Comparison of ENCODE assay signal across 21 mouse cellular contexts in the genomic region with DNA sequence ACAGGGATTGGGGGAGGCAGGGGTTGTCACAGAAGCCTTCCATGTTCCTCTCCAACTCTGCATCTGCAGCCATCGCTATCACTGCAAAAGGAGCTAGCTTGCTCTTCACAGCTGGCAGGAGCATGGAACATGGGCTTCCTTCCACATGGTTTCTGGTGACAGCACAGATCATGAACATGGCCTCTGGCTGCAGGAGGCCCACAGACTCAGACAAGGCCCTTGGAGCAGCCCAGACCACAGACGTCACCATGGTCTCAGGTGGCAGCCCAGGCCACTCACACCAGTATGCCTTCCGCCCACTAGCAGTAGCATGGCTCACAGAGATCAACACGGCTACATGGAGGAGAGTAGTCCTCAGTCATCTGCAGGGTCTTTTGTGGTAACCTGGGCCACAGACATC.
"Had no signal": no experiment of that assay in that cellular context is flagged by ENCODE, and none has a peak within 500 bp of the region (broad histone marks: within the 10 kb centered on the region; RNA-seq: fewer than 3 reads in every experiment).

No protein-coding gene starts in this region.

- H3K9ac ChIP-seq: liver, embryonic 15.5 days; liver, postnatal 0 days; lung, embryonic 15.5 days; midbrain, embryonic 13.5 days; midbrain, embryonic 15.5 days; neural tube, embryonic 13.5 days; neural tube, embryonic 15.5 days; stomach, embryonic 15.5 days had no signal

- H3K27me3 ChIP-seq: liver, embryonic 15.5 days; lung, embryonic 15.5 days; midbrain, embryonic 15.5 days; neural tube, embryonic 13.5 days; stomach, embryonic 15.5 days had no signal

- DNase-seq: liver, postnatal 0 days; lung, adult 2 months; lung, postnatal 4 days; retina, postnatal 1 day; right cerebral cortex, adult 18-20 months; right cerebral cortex, postnatal 25 days; right cerebral cortex, postnatal 4 days; thymus, adult 2 months; thymus, postnatal 25 days; thymus, postnatal 4 days had no signal

- H3K4me3 ChIP-seq: liver, embryonic 15.5 days; lung, embryonic 15.5 days; midbrain, embryonic 10.5 days; midbrain, embryonic 13.5 days; midbrain, embryonic 15.5 days; myocyte; neural tube, embryonic 13.5 days; neural tube, embryonic 15.5 days; stomach, embryonic 15.5 days had no signal

- ATAC-seq: liver, postnatal 0 days; lung, postnatal 0 days; midbrain, embryonic 13.5 days; midbrain, embryonic 15.5 days had no signal

- H3K27ac ChIP-seq: liver, embryonic 15.5 days; lung, embryonic 15.5 days; midbrain, embryonic 10.5 days; midbrain, embryonic 13.5 days; midbrain, embryonic 15.5 days; neural tube, embryonic 13.5 days; neural tube, embryonic 15.5 days; stomach, embryonic 15.5 days; stomach, postnatal 0 days had no signal

- H3K4me2 ChIP-seq: liver, embryonic 15.5 days; lung, embryonic 15.5 days; midbrain, embryonic 13.5 days; midbrain, embryonic 15.5 days; neural tube, embryonic 13.5 days; neural tube, embryonic 15.5 days; stomach, embryonic 15.5 days had no signal

- H3K36me3 ChIP-seq: liver, embryonic 15.5 days; lung, embryonic 15.5 days; midbrain, embryonic 10.5 days; midbrain, embryonic 13.5 days; midbrain, embryonic 15.5 days; neural tube, embryonic 13.5 days; neural tube, embryonic 15.5 days; stomach, embryonic 15.5 days had no signal

- H3K9me3 ChIP-seq: liver, embryonic 15.5 days; lung, embryonic 15.5 days; midbrain, embryonic 10.5 days; midbrain, embryonic 13.5 days; midbrain, embryonic 15.5 days; neural tube, embryonic 13.5 days; neural tube, embryonic 15.5 days; stomach, embryonic 15.5 days had no signal

- H3K4me1 ChIP-seq: liver, embryonic 15.5 days; lung, embryonic 15.5 days; midbrain, embryonic 10.5 days; midbrain, embryonic 15.5 days; stomach, embryonic 15.5 days had no signal
